Mouse (Mus musculus): ENCODE results near the gene Gm2564. TPM values are rescaled to one million over a fixed set of nuclear protein-coding genes. Genes with fewer than 3 reads are reported as not detected.
"Not testable (repeated sequence)": the region's sequence is repeated elsewhere in the genome, so short reads cannot be mapped to it uniquely, and the experiment has no call there.

The Gm2564 gene
- total RNA-seq (2021) (1 to 10 TPM; 2.7 to 4.8 TPM), polyA plus RNA-seq (2012; rRNA removed) (2.1 and 6.3 TPM in 2 replicates)
- long read RNA-seq: 0 reads

DNA sequence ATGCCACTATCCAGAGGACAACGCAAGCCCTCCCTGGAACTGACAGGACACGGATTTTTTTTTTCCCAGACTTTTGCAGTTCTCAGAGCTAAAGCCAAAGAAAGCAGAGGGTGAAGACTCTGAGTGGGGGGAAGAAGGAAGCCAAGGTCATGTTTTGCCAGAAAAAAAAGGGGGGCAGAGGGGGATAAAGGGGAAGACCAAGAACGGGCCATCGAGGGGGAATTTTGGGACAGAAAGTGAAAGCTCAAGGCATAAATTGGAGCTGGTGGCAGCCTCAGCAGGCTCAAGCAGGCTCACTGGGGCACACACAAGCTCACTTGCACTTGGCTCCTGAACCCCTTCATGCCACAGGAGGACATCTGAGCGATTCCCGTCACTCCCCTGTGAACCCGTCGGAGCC lies at the start of gene Gm2564:
Gm2564 (plus strand) TSS at position 301 of the 400 bp plus-strand sequence.
- H3K27ac ChIP-seq; H3K4me1 ChIP-seq (ENCODE audit: control insufficient read depth, insufficient read depth, low read length); H3K27me3 ChIP-seq (ENCODE audit: control insufficient read depth, insufficient read depth, low read length); intact Hi-C loops (cut with DNase I); H3K4me3 ChIP-seq; H3K36me3 ChIP-seq (ENCODE audit: control insufficient read depth, insufficient read depth, low read length); DNase-seq; H3K79me2 ChIP-seq (replicated peaks; ENCODE audit: control insufficient read depth, insufficient read depth, low read length); H3K9ac ChIP-seq (ENCODE audit: low read depth, low read length): not testable (repeated sequence)
- no CpG with 5 or more reads among the region's 8 CpGs for WGBS

DNA sequence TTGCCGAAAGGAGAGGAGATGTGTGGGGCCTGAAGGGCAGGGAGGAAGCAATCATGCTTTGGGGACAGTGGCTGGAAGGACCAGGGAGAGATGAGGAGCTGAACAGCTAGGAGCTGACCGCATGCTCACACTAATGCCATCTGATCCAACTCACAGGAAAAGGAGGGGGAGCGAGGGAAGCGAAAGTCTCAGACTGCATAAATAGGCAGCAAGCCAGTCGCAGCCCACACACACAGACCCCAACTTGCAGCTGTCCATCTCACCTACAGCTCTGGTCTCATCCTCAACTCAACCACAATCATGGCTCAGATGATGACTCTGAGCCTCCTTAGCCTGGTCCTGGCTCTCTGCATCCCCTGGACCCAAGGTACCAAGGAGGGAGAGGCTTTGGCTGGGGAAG lies 17.6 kb upstream of the Gm2564 start, which contains the start of gene Gm10591:
Gm10591 (plus strand) TSS at position 301 of the 400 bp plus-strand sequence.
- H3K27me3 ChIP-seq (ENCODE audit: control insufficient read depth, insufficient read depth, low read length); H3K4me1 ChIP-seq (ENCODE audit: control insufficient read depth, insufficient read depth, low read length); DNase-seq; H3K4me3 ChIP-seq; H3K79me2 ChIP-seq (replicated peaks; ENCODE audit: control insufficient read depth, insufficient read depth, low read length); H3K36me3 ChIP-seq (ENCODE audit: control insufficient read depth, insufficient read depth, low read length); H3K27ac ChIP-seq; intact Hi-C loops (cut with DNase I); H3K9ac ChIP-seq (ENCODE audit: low read depth, low read length): not testable (repeated sequence)
- WGBS: no CpG with 5 or more reads among the region's 5 CpGs

DNA sequence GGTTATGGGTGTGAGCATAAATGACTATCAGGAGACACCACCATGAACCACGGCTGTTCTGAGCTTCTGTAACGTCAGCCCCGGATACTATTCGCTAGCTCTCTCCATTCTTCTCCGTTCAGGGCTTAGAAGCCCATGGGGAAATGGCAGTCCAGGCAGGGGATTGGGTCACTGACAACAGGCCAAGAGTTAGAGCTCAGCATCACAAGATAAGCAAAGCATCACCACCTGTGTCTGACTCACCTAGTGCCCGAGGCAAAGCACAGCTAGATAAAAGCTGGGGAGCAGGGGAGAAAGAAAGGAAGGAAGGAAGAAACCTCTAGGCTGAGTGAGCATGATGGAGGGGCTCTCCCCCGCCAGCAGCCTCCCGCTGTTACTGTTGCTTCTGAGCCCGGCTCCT lies 25.4 kb downstream of the Gm2564 start, which contains the start of gene Ccl27b:
Ccl27b (plus strand) TSS at position 301 of the 400 bp plus-strand sequence.
- no CpG with 5 or more reads among the region's 9 CpGs for WGBS
- H3K4me3 ChIP-seq; intact Hi-C loops (cut with DNase I); H3K4me1 ChIP-seq (ENCODE audit: control insufficient read depth, insufficient read depth, low read length); H3K36me3 ChIP-seq (ENCODE audit: control insufficient read depth, insufficient read depth, low read length); DNase-seq; H3K9ac ChIP-seq (ENCODE audit: low read depth, low read length); H3K79me2 ChIP-seq (replicated peaks; ENCODE audit: control insufficient read depth, insufficient read depth, low read length); H3K27ac ChIP-seq; H3K27me3 ChIP-seq (ENCODE audit: control insufficient read depth, insufficient read depth, low read length): not testable (repeated sequence)

DNA sequence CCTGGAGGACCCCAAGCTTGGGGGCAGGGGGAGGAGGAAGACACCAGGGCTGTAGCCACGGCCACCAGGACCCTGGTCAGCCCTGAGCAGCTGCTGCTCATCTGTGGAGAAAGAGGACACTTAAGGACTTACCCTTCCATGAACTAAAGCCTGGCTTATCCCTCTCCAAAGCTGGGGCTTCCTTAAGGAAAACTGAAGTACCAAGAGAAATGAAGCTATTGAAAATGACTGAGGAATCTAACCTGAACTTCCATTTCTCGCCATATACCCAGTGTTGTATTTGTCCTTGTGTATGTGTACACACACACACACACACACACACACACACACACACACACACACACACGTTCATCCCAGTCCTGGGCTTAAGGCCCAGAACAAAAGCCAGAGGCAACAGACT lies 32.3 kb downstream of the Gm2564 start, which contains the start of gene Il11ra2:
Il11ra2 (minus strand) TSS at position 101 of the 400 bp plus-strand sequence.
- H3K9ac ChIP-seq (ENCODE audit: low read depth, low read length); H3K36me3 ChIP-seq (ENCODE audit: control insufficient read depth, insufficient read depth, low read length); H3K79me2 ChIP-seq (replicated peaks; ENCODE audit: control insufficient read depth, insufficient read depth, low read length); H3K4me3 ChIP-seq; H3K27ac ChIP-seq; H3K27me3 ChIP-seq (ENCODE audit: control insufficient read depth, insufficient read depth, low read length); H3K4me1 ChIP-seq (ENCODE audit: control insufficient read depth, insufficient read depth, low read length); DNase-seq; intact Hi-C loops (cut with DNase I): not testable (repeated sequence)
- WGBS: no CpG with 5 or more reads among the region's 3 CpGs

DNA sequence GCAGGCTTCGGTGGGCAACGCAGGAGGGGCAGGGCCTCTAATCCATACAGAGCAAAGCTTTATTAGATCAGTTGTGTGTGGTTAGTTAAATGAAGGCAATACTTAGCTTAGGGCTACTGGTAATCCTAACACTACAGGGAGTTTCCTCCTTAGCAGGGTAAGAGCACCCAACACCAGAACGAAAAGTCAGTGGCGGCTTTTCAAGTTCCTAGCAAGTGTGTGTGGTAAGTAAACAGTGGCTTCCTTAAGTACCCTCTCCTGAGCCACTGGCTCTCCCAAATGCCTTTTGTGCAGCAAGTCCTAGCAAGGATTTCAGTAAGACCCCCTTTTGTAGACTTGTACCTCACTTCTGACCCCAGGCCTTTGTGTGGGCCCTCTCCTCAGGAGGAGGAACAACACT lies 45.9 kb downstream of the Gm2564 start:
- H3K27me3 ChIP-seq (ENCODE audit: control insufficient read depth, insufficient read depth, low read length); H3K9ac ChIP-seq (ENCODE audit: low read depth, low read length); DNase-seq; H3K79me2 ChIP-seq (replicated peaks; ENCODE audit: control insufficient read depth, insufficient read depth, low read length); H3K4me3 ChIP-seq; H3K4me1 ChIP-seq (ENCODE audit: control insufficient read depth, insufficient read depth, low read length); intact Hi-C loops (cut with DNase I); H3K36me3 ChIP-seq (ENCODE audit: control insufficient read depth, insufficient read depth, low read length); H3K27ac ChIP-seq: not testable (repeated sequence)
- no CpG with 5 or more reads among the region's 4 CpGs for WGBS

DNA sequence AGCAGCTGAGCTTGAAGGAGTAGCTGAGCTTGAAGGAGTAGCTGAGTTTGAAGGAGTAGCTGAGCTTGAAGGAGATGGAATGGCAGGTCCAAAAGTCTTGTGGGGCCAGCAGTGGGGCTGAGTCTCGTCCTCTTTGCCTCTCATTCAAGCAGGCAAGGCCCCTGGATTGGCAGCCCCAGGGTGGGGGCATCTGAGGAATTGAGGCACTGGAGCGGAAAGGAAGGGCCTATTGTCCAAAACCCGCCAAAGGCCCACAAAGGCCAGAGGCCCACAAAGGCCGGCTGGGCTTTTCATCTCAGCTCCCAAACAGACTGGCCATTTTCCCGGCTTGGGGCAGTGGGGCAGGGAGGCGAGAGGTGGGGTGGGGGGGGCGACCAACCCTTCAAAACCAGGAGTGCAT lies 49.8 kb downstream of the Gm2564 start:
- H3K27ac ChIP-seq; intact Hi-C loops (cut with DNase I); H3K79me2 ChIP-seq (replicated peaks; ENCODE audit: control insufficient read depth, insufficient read depth, low read length); H3K36me3 ChIP-seq (ENCODE audit: control insufficient read depth, insufficient read depth, low read length); DNase-seq; H3K27me3 ChIP-seq (ENCODE audit: control insufficient read depth, insufficient read depth, low read length); H3K4me3 ChIP-seq; H3K4me1 ChIP-seq (ENCODE audit: control insufficient read depth, insufficient read depth, low read length); H3K9ac ChIP-seq (ENCODE audit: low read depth, low read length): not testable (repeated sequence)
- no CpG with 5 or more reads among the region's 7 CpGs for WGBS

DNA sequence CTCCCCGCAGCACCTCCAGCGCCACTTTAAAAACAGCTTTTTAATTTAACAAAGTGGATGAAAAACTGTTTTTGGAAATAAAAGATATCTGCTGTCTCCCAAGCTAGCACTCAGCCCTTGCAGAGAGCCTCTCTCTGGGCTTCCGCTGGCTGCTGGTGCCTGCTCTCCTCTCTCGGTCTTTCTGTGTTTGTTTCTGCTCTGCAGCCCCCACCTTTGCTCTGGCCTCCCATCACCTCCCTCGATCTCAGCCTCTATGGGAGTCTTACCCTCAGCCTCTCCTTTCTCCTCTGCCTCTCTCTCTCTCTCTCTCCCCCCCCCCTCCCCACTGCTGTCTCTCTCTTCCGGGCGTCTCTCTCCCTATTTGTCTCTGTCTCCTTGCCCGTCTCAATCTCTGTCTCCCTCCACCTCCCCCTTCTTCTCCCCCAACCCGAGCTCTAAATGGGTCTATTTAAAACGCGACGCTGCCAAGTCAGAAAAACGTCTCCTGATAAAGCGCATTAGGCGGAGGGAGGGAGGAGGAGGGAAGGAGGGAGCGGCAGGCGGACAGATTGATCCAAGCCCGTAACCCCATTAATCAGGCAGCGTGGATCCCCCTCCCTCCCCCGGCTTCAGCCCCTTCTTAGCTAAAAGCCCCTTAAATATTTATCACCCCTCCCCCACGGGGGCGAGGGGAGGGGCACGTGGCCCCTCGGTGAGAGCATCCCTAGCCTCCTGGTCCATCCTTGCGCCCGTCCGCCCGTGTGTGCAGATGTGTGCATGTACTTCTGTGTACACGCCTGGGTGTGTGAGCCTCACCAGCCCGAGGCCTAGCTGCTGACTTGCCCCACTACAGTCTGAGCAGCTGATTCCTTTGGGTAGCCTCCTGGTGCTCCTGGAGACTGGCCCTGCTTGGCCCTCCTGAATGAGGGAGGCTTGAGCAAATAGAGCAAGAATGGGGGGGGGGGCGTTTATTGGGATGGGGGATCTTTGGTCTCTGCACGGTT lies 51.1 kb downstream of the Gm2564 start:
- no CpG with 5 or more reads among the region's 32 CpGs for WGBS
- H3K27ac ChIP-seq; intact Hi-C loops (cut with DNase I): not testable (repeated sequence)

More for the DNA sequence above, 51.1 kb downstream of the Gm2564 start:
- H3K27me3 ChIP-seq (ENCODE audit: control insufficient read depth, insufficient read depth, low read length); H3K4me3 ChIP-seq; DNase-seq; H3K4me1 ChIP-seq (ENCODE audit: control insufficient read depth, insufficient read depth, low read length); H3K79me2 ChIP-seq (replicated peaks; ENCODE audit: control insufficient read depth, insufficient read depth, low read length); H3K36me3 ChIP-seq (ENCODE audit: control insufficient read depth, insufficient read depth, low read length); H3K9ac ChIP-seq (ENCODE audit: low read depth, low read length): not testable (repeated sequence)

Other genes with a start within 250 kb of the Gm2564 start
- not detected for gene Gm21586, start 190.3 kb upstream of the Gm2564 start, total RNA-seq (2021)
- gene Gm21586, start 190.3 kb upstream of the Gm2564 start, polyA plus RNA-seq (2012; rRNA removed): not detected in 2 replicates
- gene Gm2163, start 163.0 kb upstream of the Gm2564 start, total RNA-seq (2021): not detected
- 0.04 TPM in 1 of 2 replicates, not detected in the other for gene Gm2163, start 163.0 kb upstream of the Gm2564 start, polyA plus RNA-seq (2012; rRNA removed)
- gene Fam205a2, start 101.5 kb upstream of the Gm2564 start, total RNA-seq (2021): not detected
- gene Fam205a2, start 101.5 kb upstream of the Gm2564 start, polyA plus RNA-seq (2012; rRNA removed): 0.04 and 0.06 TPM in 2 replicates
- gene Gm10591, start 17.5 kb upstream of the Gm2564 start, total RNA-seq (2021): not detected
- gene Gm10591, start 17.5 kb upstream of the Gm2564 start, polyA plus RNA-seq (2012; rRNA removed): 1.5 TPM in 1 of 2 replicates, not detected in the other
- gene Ccl27b, start 25.5 kb downstream of the Gm2564 start, total RNA-seq (2021): not detected
- not detected in 2 replicates for gene Ccl27b, start 25.5 kb downstream of the Gm2564 start, polyA plus RNA-seq (2012; rRNA removed)
- gene Il11ra2, start 32.2 kb downstream of the Gm2564 start, total RNA-seq (2021): under 1 TPM in 1 of 2 experiments, not detected in 1; 0.29 TPM
- gene Il11ra2, start 32.2 kb downstream of the Gm2564 start, polyA plus RNA-seq (2012; rRNA removed): 0.70 TPM in 1 of 2 replicates, not detected in the other
- not detected for gene 4930578G10Rik, start 105.8 kb downstream of the Gm2564 start, total RNA-seq (2021)
- 0.32 TPM in 1 of 2 replicates, not detected in the other for gene 4930578G10Rik, start 105.8 kb downstream of the Gm2564 start, polyA plus RNA-seq (2012; rRNA removed)
- gene Ccl19, start 126.9 kb downstream of the Gm2564 start, total RNA-seq (2021): 1 to 10 TPM in 1 of 2 experiments, under 1 TPM in 1; 0.52 to 1.3 TPM
- 2.3 and 5.8 TPM in 2 replicates for gene Ccl19, start 126.9 kb downstream of the Gm2564 start, polyA plus RNA-seq (2012; rRNA removed)
- gene Ccl21a, start 144.3 kb downstream of the Gm2564 start, total RNA-seq (2021): 10 to 100 TPM; 47.6 to 62.3 TPM
- 42.1 and 43.1 TPM in 2 replicates for gene Ccl21a, start 144.3 kb downstream of the Gm2564 start, polyA plus RNA-seq (2012; rRNA removed)
- not detected for gene Fam205a1, start 224.2 kb downstream of the Gm2564 start, total RNA-seq (2021)
- not detected in 2 replicates for gene Fam205a1, start 224.2 kb downstream of the Gm2564 start, polyA plus RNA-seq (2012; rRNA removed)
- under 1 TPM in 1 of 2 experiments, not detected in 1; 0.10 TPM for gene Gm12394, start 227.1 kb downstream of the Gm2564 start, total RNA-seq (2021)
- 0.02 TPM in 1 of 2 replicates, not detected in the other for gene Gm12394, start 227.1 kb downstream of the Gm2564 start, polyA plus RNA-seq (2012; rRNA removed)
- 1 to 10 TPM; 8.3 to 9.8 TPM for gene Fam205c, start 244.5 kb downstream of the Gm2564 start, total RNA-seq (2021)
- gene Fam205c, start 244.5 kb downstream of the Gm2564 start, polyA plus RNA-seq (2012; rRNA removed): 0.14 and 0.20 TPM in 2 replicates

Measured in heart, adult 2 months (tissue).